Mouse (Mus musculus): ENCODE results near the gene Olfr731. TPM values are rescaled to one million over a fixed set of nuclear protein-coding genes. Genes with fewer than 3 reads are reported as not detected.

The Olfr731 gene
- not detected for total RNA-seq (2023)

GRCm38 (mm10) chr14:50241766-50242165, at the start of gene Olfr731:
Gene Olfr731, minus strand, starts transcription at chr14:50241866.

GRCm38 (mm10) chr14:50284106-50284505, 42.4 kb upstream of the Olfr731 start, which contains the start of gene Olfr732:
Gene Olfr732, minus strand, starts transcription at chr14:50284206.

GRCm38 (mm10) chr14:50188098-50188497, 53.6 kb downstream of the Olfr731 start, which contains the start of gene Olfr730:
Gene Olfr730, minus strand, starts transcription at chr14:50188198.

Other genes with a start within 250 kb of the Olfr731 start
- gene Olfr725, start 201.5 kb downstream of the Olfr731 start, total RNA-seq (2023), result not detected
- not detected for gene Olfr726, start 150.9 kb downstream of the Olfr731 start, total RNA-seq (2023)
- gene Olfr727, start 118.7 kb downstream of the Olfr731 start, total RNA-seq (2023), result not detected
- gene Olfr728, start 99.2 kb downstream of the Olfr731 start, total RNA-seq (2023), result not detected
- gene Olfr729, start 89.0 kb downstream of the Olfr731 start, total RNA-seq (2023), result not detected
- not detected for gene Olfr730, start 53.7 kb downstream of the Olfr731 start, total RNA-seq (2023)
- not detected for gene Olfr732, start 42.3 kb upstream of the Olfr731 start, total RNA-seq (2023)
- gene Olfr733, start 59.7 kb upstream of the Olfr731 start, total RNA-seq (2023), result not detected
- not detected for gene Olfr734, start 84.9 kb upstream of the Olfr731 start, total RNA-seq (2023)
- gene Olfr735, start 107.0 kb upstream of the Olfr731 start, total RNA-seq (2023), result not detected
- gene Tlr11, start 116.0 kb upstream of the Olfr731 start, total RNA-seq (2023), result under 1 TPM in 1 of 2 experiments, not detected in 1; 0.29 TPM
- gene Olfr736, start 139.3 kb upstream of the Olfr731 start, total RNA-seq (2023), result not detected
- gene Olfr738, start 165.7 kb upstream of the Olfr731 start, total RNA-seq (2023), result not detected
- gene Olfr739, start 176.8 kb upstream of the Olfr731 start, total RNA-seq (2023), result not detected
- not detected for gene Olfr740, start 203.7 kb upstream of the Olfr731 start, total RNA-seq (2023)
- gene Olfr741, start 230.9 kb upstream of the Olfr731 start, total RNA-seq (2023), result not detected